Mouse (Mus musculus): ENCODE results near the gene Gm26566.

DNA sequence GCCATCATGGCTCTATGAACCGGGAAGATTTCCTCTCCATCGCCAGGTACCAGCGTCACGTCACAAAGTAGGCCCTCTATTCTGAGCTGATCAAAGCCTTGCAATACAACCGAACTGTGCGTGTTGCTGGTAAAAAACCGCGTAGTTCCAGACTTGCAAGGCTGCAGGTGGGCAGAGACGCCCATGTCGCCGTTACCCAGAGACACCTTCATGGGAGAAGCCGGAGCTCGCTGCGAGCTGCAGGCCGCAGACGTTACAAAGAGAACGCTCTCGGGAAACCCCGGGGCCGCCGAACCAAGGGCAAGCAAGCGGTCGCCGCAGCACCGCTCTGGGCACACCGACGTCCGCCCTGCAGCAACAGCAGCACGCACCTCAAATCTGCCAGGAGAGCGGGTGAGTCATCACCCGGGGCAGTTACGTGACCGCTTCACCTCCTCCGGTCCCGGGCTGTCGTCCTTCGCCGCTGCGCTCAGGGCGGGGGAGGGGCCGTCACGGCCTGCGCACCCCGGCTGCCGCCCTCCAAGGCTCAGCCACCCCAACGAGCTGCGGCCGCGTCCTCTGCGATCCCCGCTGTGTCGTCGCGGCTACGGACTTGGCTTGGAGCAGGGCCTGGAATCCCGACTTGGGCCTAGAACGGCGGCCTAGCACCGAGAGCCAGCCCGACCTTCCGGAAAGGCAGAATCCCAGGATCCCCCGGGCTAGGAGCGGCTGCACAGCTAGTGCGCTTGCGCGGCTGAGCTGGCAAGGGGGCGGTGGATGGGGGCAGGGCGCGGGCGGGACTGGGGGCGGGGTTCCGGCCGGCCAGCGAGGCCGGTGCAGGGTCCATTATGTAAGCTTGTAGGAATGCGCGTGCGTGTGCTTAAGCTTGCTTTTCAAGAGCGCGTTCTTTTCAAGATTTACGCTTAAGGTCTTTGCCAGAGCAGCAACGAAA lies at the start of gene Gm26566, which contains the start of gene Klhl9:
- TF ChIP-seq POLR2A (IDR thresholded peaks at IDR 0.05; ENCODE audit: insufficient read length, low read depth) (peak; percentile 88), CEBPB (IDR thresholded peaks at IDR 0.05; ENCODE audit: insufficient read depth, poor library complexity, severe bottlenecking) (no peak), MAX (IDR thresholded peaks at IDR 0.05; ENCODE audit: low read depth) (no peak), USF1 (IDR thresholded peaks at IDR 0.05; ENCODE audit: low read depth) (no peak), MYOG (IDR thresholded peaks at IDR 0.05; ENCODE audit: control insufficient read depth in 1 of 3, insufficient read depth in 1 of 3, insufficient read length in 2 of 3, low read depth in 2 of 3) (peak in 1 of 3 experiments; percentile 25), TCF12 (IDR thresholded peaks at IDR 0.05; ENCODE audit: insufficient read depth, poor library complexity, severe bottlenecking) (no peak), POLR2AphosphoS2 (IDR thresholded peaks at IDR 0.05; ENCODE audit: insufficient read length, low read depth) (peak; percentile 79), MYOD1 (IDR thresholded peaks at IDR 0.05; ENCODE audit: control insufficient read depth in 1 of 3, insufficient read length in 2 of 3, low read depth in 2 of 3) (peak in 1 of 3 experiments; percentile 10), E2F4 (IDR thresholded peaks at IDR 0.05; ENCODE audit: insufficient read depth) (no peak), SRF (IDR thresholded peaks at IDR 0.05; ENCODE audit: control insufficient read depth, insufficient read length, low read depth) (no peak), TCF3 (IDR thresholded peaks at IDR 0.05; ENCODE audit: insufficient read length, low read depth) (no peak), REST (IDR thresholded peaks at IDR 0.05; ENCODE audit: insufficient read depth, insufficient read length) (no peak)

All from myocyte (in vitro differentiated cells).